Mouse (Mus musculus) liver, embryonic 14.5 days (tissue): ENCODE measurements around the gene Pecam1.

Experiments used
- CTCF ChIP-seq: IDR thresholded peaks from 2 replicates; pipeline ENCODE4 v1.5.1; 2016; ENCODE audit warnings: antibody characterized with exemption, low read depth, control low read depth
- EP300 ChIP-seq: IDR thresholded peaks from 2 replicates; pipeline ENCODE4 v1.6.1; 2016; ENCODE audit warnings: antibody characterized with exemption, low read depth

GRCm38 (mm10) chr11:106785043-106785442 lies 34.6 kb upstream of the Pecam1 start:
- no peak for TF ChIP-seq CTCF
- TF ChIP-seq EP300, result no peak
